ENCODE assay signal across 18 mouse cellular contexts in genomic region chr10:40831267-40831666, GRCm38 (mm10). TPM values are rescaled to one million over a fixed set of nuclear protein-coding genes. Genes with fewer than 3 reads are reported as not detected.
"Had no signal": no experiment of that assay in that cellular context is flagged by ENCODE, and none has a peak within 500 bp of the region (broad histone marks: within the 10 kb centered on the region; RNA-seq: fewer than 3 reads in every experiment).

No protein-coding gene starts in this region.

- H3K4me2 ChIP-seq: liver, embryonic 13.5 days; midbrain, embryonic 11.5 days; neural tube, embryonic 13.5 days had no signal

- H3K27me3 ChIP-seq: liver, embryonic 13.5 days; neural tube, embryonic 13.5 days had no signal

- H3K27ac ChIP-seq: kidney, postnatal 0 days; liver, embryonic 13.5 days; neural tube, embryonic 13.5 days had no signal

- ATAC-seq: intestine, postnatal 0 days had no signal

- DNase-seq: kidney, adult 2 months; kidney, postnatal 25 days; liver, embryonic 13.5 days; lung, adult 2 months; lung, postnatal 14 days; lung, postnatal 4 days; midbrain, embryonic 14.5 days; right cerebral cortex, adult 18-20 months; right cerebral cortex, postnatal 14 days; right cerebral cortex, postnatal 4 days; thymus, postnatal 4 days had no signal

- H3K4me3 ChIP-seq: liver, embryonic 13.5 days; neural tube, embryonic 13.5 days had no signal

- H3K9ac ChIP-seq: liver, embryonic 13.5 days; neural tube, embryonic 13.5 days had no signal

- H3K9me3 ChIP-seq: liver, embryonic 13.5 days; neural tube, embryonic 13.5 days had no signal

- H3K4me1 ChIP-seq: liver, embryonic 13.5 days; neural tube, embryonic 13.5 days had no signal

RNA-seq across cellular contexts. Expression of gene Wasf1, which starts 52.0 kb away (rescaled TPM):
- total RNA-seq: megakaryocyte progenitor cell, adult 5-6 weeks; megakaryocyte-erythroid progenitor cell, adult 5-6 weeks; neutrophil, adult 5-6 weeks had no signal
